Mouse (Mus musculus) forebrain, embryonic 14.5 days (tissue): ENCODE measurements around the gene Dnajc17. TPM values are rescaled to one million over a fixed set of nuclear protein-coding genes. Genes with fewer than 3 reads are reported as not detected.
A peak's percentile ranks its signal among the peaks of the same experiment; 100 is the strongest.

Experiments used
- ATAC-seq: fragments of 200-750 bp; cut with Nextera tagmentation; 2 replicates; pipeline ENCODE4 v1.8.0; 2017; ENCODE audit warnings: mild to moderate bottlenecking, moderate library complexity
- DNase-seq: peaks from one replicate; pipeline ENCODE4 v3.0.0-alpha.2; 2015; ENCODE audit warnings: low spot score
- H3K27ac ChIP-seq: fragments of 300-500 bp; sonication (generic); 2 replicates; pipeline ENCODE4 v1.5.1; 2014; ENCODE audit warnings: low read depth, mild to moderate bottlenecking, control low read depth, low read length, moderate library complexity
- H3K27me3 ChIP-seq: fragments of 300-500 bp; sonication (generic); replicated peaks from 2 replicates; pipeline ENCODE4 v1.6.1; 2014; ENCODE audit warnings: low read length, control low read depth, mixed read lengths; ENCODE audit not compliant: control insufficient read depth, insufficient read depth
- H3K36me3 ChIP-seq: fragments of 300-500 bp; sonication (generic); 2 replicates; pipeline ENCODE4 v1.6.1; 2014; ENCODE audit warnings: low read length, control low read depth; ENCODE audit not compliant: control insufficient read depth, insufficient read depth
- H3K4me1 ChIP-seq: fragments of 300-500 bp; sonication (generic); 2 replicates; pipeline ENCODE4 v1.6.1; 2014; ENCODE audit warnings: antibody characterized with exemption, low read length, control low read depth; ENCODE audit not compliant: control insufficient read depth, insufficient read depth
- H3K4me2 ChIP-seq: fragments of 300-500 bp; sonication (generic); 2 replicates; pipeline ENCODE4 v1.6.1; 2014; ENCODE audit warnings: mild to moderate bottlenecking, control low read depth, low read length
- H3K4me3 ChIP-seq: fragments of 300-500 bp; sonication (generic); 2 replicates; pipeline ENCODE4 v1.5.1; 2014; ENCODE audit warnings: low read depth, low read length, control low read depth
- H3K9ac ChIP-seq: fragments of 300-500 bp; sonication (generic); 2 replicates; pipeline ENCODE4 v1.6.1; 2014; ENCODE audit warnings: mild to moderate bottlenecking, low read length, control low read depth, moderate library complexity
- H3K9me3 ChIP-seq: fragments of 300-500 bp; sonication (generic); replicated peaks from 2 replicates; pipeline ENCODE4 v1.6.1; 2016; ENCODE audit warnings: low read length, control low read depth, mixed read lengths; ENCODE audit not compliant: control insufficient read depth
- WGBS: fragments of 180-500 bp; shearing (Covaris S2); extraction: QIAGEN DNeasy Blood & Tissue Kit; methylation state at CpG from one replicate; pipeline ENCODE4 v1.1.7; 2014; 5-methylcytosine and 5-hydroxymethylcytosine counted together
- polyA plus RNA-seq: library from polyadenylated mRNA; unstranded; fragments of >200 nt; fragmentation: Nextera tagmentation; extraction: Ambion mirVana; gene quantifications from 2 replicates; pipeline ENCODE4 v1.2.1, GENCODE M21; 2014

Gene Dnajc17
- polyA plus RNA-seq, 1 experiment from 2014 or later = 24.6 TPM

- H3K4me3 ChIP-seq = peak overlapping the region; percentile 13; the same call in 1 of the 2 replicates
- 5% methylated on average over 15 of the region's 15 CpGs for WGBS
- ATAC-seq (peak; percentile 93), DNase-seq (peak; percentile 81)
- no peaks in the 10 kb centered on the region for H3K9me3 ChIP-seq
- peaks cover 15% of the 10 kb centered on the region for H3K36me3 ChIP-seq
- H3K4me2 ChIP-seq = peak overlapping the region; percentile 52
- H3K27me3 ChIP-seq = no peaks in the 10 kb centered on the region
- H3K9ac ChIP-seq = no peak overlapping the region
- no peaks in the 10 kb centered on the region; the same call in 1 of the 2 replicates for H3K4me1 ChIP-seq
- H3K27ac ChIP-seq = no peak overlapping the region
These were observed 19.4 kb downstream of the Dnajc17 start for GRCm38 (mm10) chr2:119189029-119189710.

GRCm38 (mm10) chr2:119182914-119183313 lies 25.7 kb downstream of the Dnajc17 start:
- 80% methylated on average over 7 of the region's 7 CpGs for WGBS
- H3K9me3 ChIP-seq = no peaks in the 10 kb centered on the region

GRCm38 (mm10) chr2:119177384-119177939 lies 31.1 kb downstream of the Dnajc17 start:
- no peak for ATAC-seq
- H3K36me3 ChIP-seq = peaks cover 42% of the 10 kb centered on the region
- 91% methylated on average over 5 of the region's 5 CpGs for WGBS

More at GRCm38 (mm10) chr2:119182914-119183313, 25.7 kb downstream of the Dnajc17 start:
- H3K36me3 ChIP-seq = peaks cover 56% of the 10 kb centered on the region
- DNase-seq (no peak), ATAC-seq (no peak)
- no peak overlapping the region for H3K4me3 ChIP-seq
- H3K4me2 ChIP-seq = no peak overlapping the region
- no peaks in the 10 kb centered on the region for H3K27me3 ChIP-seq
- no peak overlapping the region for H3K9ac ChIP-seq
- no peak overlapping the region for H3K27ac ChIP-seq
- no peaks in the 10 kb centered on the region for H3K4me1 ChIP-seq

GRCm38 (mm10) chr2:119176761-119177160 lies 31.8 kb downstream of the Dnajc17 start:
- H3K4me2 ChIP-seq = no peak overlapping the region
- no peaks in the 10 kb centered on the region for H3K27me3 ChIP-seq
- peaks cover 42% of the 10 kb centered on the region for H3K36me3 ChIP-seq
- no peaks in the 10 kb centered on the region for H3K9me3 ChIP-seq
- DNase-seq = no peak
- H3K27ac ChIP-seq = no peak overlapping the region
- H3K4me3 ChIP-seq = no peak overlapping the region
- 65% methylated on average over 3 of the region's 3 CpGs for WGBS
- ATAC-seq = no peak
- H3K4me1 ChIP-seq = peaks cover 6% of the 10 kb centered on the region; the same call in 1 of the 2 replicates
- no peak overlapping the region for H3K9ac ChIP-seq

More at GRCm38 (mm10) chr2:119177384-119177939, 31.1 kb downstream of the Dnajc17 start:
- Histone ChIP-seq H3K9me3 (no peaks in the 10 kb centered on the region), H3K4me1 (peaks cover 6% of the 10 kb centered on the region; the same call in 1 of the 2 replicates), H3K4me2 (no peak overlapping the region), H3K27ac (no peak overlapping the region), H3K9ac (no peak overlapping the region), H3K27me3 (no peaks in the 10 kb centered on the region), H3K4me3 (no peak overlapping the region)
- no peak for DNase-seq

GRCm38 (mm10) chr2:119175614-119176013 lies 33.0 kb downstream of the Dnajc17 start:
- H3K27me3 ChIP-seq = no peaks in the 10 kb centered on the region
- H3K4me2 ChIP-seq = no peak overlapping the region
- DNase-seq (no peak), ATAC-seq (no peak)
- no peak overlapping the region for H3K9ac ChIP-seq
- 77% methylated on average over 6 of the region's 6 CpGs for WGBS
- peaks cover 37% of the 10 kb centered on the region for H3K36me3 ChIP-seq
- peaks cover 6% of the 10 kb centered on the region; the same call in 1 of the 2 replicates for H3K4me1 ChIP-seq
- no peak overlapping the region for H3K4me3 ChIP-seq
- H3K9me3 ChIP-seq = no peaks in the 10 kb centered on the region
- H3K27ac ChIP-seq = no peak overlapping the region

GRCm38 (mm10) chr2:119174866-119175265 lies 33.7 kb downstream of the Dnajc17 start:
- no peaks in the 10 kb centered on the region for H3K9me3 ChIP-seq
- DNase-seq = no peak
- 63% methylated on average over 14 of the region's 14 CpGs for WGBS

GRCm38 (mm10) chr2:119173991-119174651 lies 34.5 kb downstream of the Dnajc17 start, which contains the start of gene Gm14137:
TSS of gene Gm14137 (plus strand) at chr2:119174509.
- Histone ChIP-seq H3K4me2 (no peak within 1 kb of the TSS), H3K27ac (0 out of 2 replicates have a peak within 1 kb of the TSS, but pooled peaks have one; percentile 9), H3K4me1 (peaks cover 6% of the 10 kb centered on the region; the same call in 1 of the 2 replicates), H3K27me3 (no peaks in the 10 kb centered on the region), H3K4me3 (no peak within 1 kb of the TSS), H3K9me3 (no peaks in the 10 kb centered on the region), H3K36me3 (peaks cover 22% of the 10 kb centered on the region; the same call in 1 of the 2 replicates), H3K9ac (no peak within 1 kb of the TSS)
- no peak for ATAC-seq
- WGBS = 28% methylated on average over 8 of the region's 8 CpGs
- DNase-seq = no peak

More at GRCm38 (mm10) chr2:119174866-119175265, 33.7 kb downstream of the Dnajc17 start:
- Histone ChIP-seq H3K27me3 (no peaks in the 10 kb centered on the region), H3K4me2 (no peak overlapping the region), H3K27ac (no peak overlapping the region), H3K36me3 (peaks cover 29% of the 10 kb centered on the region; the same call in 1 of the 2 replicates), H3K9ac (no peak overlapping the region), H3K4me1 (peaks cover 6% of the 10 kb centered on the region; the same call in 1 of the 2 replicates), H3K4me3 (no peak overlapping the region)
- no peak for ATAC-seq

GRCm38 (mm10) chr2:119172862-119173576 lies 35.6 kb downstream of the Dnajc17 start:
- Histone ChIP-seq H3K27ac (no peak overlapping the region; the same call in 1 of the 2 replicates), H3K4me2 (no peak overlapping the region)

More at GRCm38 (mm10) chr2:119172862-119173576, 35.6 kb downstream of the Dnajc17 start:
- Histone ChIP-seq H3K9ac (peak overlapping the region; percentile 46; the same call in 1 of the 2 replicates), H3K4me3 (no peak overlapping the region), H3K9me3 (no peaks in the 10 kb centered on the region), H3K27me3 (no peaks in the 10 kb centered on the region; the same call in 1 of the 2 replicates), H3K4me1 (peaks cover 6% of the 10 kb centered on the region; the same call in 1 of the 2 replicates), H3K36me3 (peaks cover 16% of the 10 kb centered on the region; the same call in 1 of the 2 replicates)
- ATAC-seq (peak; percentile 43; the same call in 1 of the 2 replicates), DNase-seq (peak; percentile 55)
- WGBS = 29% methylated on average over 13 of the region's 13 CpGs
